In genomic region chr9:71879972-71880371, GRCm38 (mm10) we compare ENCODE assay signal across 14 mouse cellular contexts.
DNase-seq lines count a peak whose midpoint lies in the region; ATAC-seq and TF ChIP-seq lines count a peak whose summit lies in the region.
"Had no signal": no experiment of that assay in that cellular context is flagged by ENCODE, and none has a peak within 500 bp of the region (broad histone marks: within the 10 kb centered on the region; RNA-seq: fewer than 3 reads in every experiment).

No protein-coding gene starts in this region.

- 50% methylated on average over 5 of the region's 5 CpGs for WGBS in lung, postnatal 0 days
- WGBS in forebrain, embryonic 13.5 days = 2% methylated on average over 5 of the region's 5 CpGs
- 13% methylated on average over 5 of the region's 5 CpGs for WGBS in midbrain, embryonic 11.5 days

- no peaks in the 10 kb centered on the region for H3K27me3 ChIP-seq in lung, postnatal 0 days (replicated peaks; ENCODE audit: insufficient read depth, low read length)
- no peaks in the 10 kb centered on the region for H3K27me3 ChIP-seq in forebrain, embryonic 13.5 days
- no peaks in the 10 kb centered on the region for H3K27me3 ChIP-seq in midbrain, embryonic 11.5 days (ENCODE audit: control insufficient read depth, insufficient read depth, low read length)
- H3K27me3 ChIP-seq: liver, embryonic 13.5 days had no signal

- H3K27ac ChIP-seq in lung, postnatal 0 days (ENCODE audit: low read length) = 0 out of 2 replicates have a peak overlapping the region, but pooled peaks have one; percentile 9
- peak overlapping the region; percentile 65 for H3K27ac ChIP-seq in forebrain, embryonic 13.5 days
- H3K27ac ChIP-seq in midbrain, embryonic 11.5 days (ENCODE audit: low read depth, low read length) = peak overlapping the region; percentile 69
- H3K27ac ChIP-seq: heart, embryonic 10.5 days; liver, embryonic 13.5 days had no signal

- no peak for ATAC-seq in lung, postnatal 0 days
- peak; percentile 11; the same call in 1 of the 2 replicates for ATAC-seq in forebrain, embryonic 13.5 days
- peak; percentile 80 for ATAC-seq in midbrain, embryonic 11.5 days (ENCODE audit: low FRiP score)

- TF ChIP-seq EP300 in lung, postnatal 0 days (IDR thresholded peaks at IDR 0.05) = no peak

- peaks cover 17% of the 10 kb centered on the region; the same call in 1 of the 2 replicates for H3K4me1 ChIP-seq in lung, postnatal 0 days (ENCODE audit: insufficient read depth, low read depth, low read length)
- H3K4me1 ChIP-seq in forebrain, embryonic 13.5 days = peaks cover 38% of the 10 kb centered on the region
- peaks cover 36% of the 10 kb centered on the region for H3K4me1 ChIP-seq in midbrain, embryonic 11.5 days (ENCODE audit: control insufficient read depth, insufficient read depth, low read length)
- H3K4me1 ChIP-seq: liver, embryonic 13.5 days had no signal

- H3K9me3 ChIP-seq in lung, postnatal 0 days (ENCODE audit: low read length) = no peaks in the 10 kb centered on the region
- H3K9me3 ChIP-seq in forebrain, embryonic 13.5 days (replicated peaks) = no peaks in the 10 kb centered on the region
- H3K9me3 ChIP-seq in midbrain, embryonic 11.5 days (ENCODE audit: control insufficient read depth, low read length) = no peaks in the 10 kb centered on the region
- H3K9me3 ChIP-seq: G1E; heart, embryonic 10.5 days; liver, embryonic 13.5 days had no signal

- DNase-seq in lung, postnatal 0 days (ENCODE audit: low spot score) = no peak
- no peak for DNase-seq in lung, postnatal 14 days
- no peak for DNase-seq in midbrain, embryonic 11.5 days (ENCODE audit: low spot score, missing footprints)
- DNase-seq in right cerebral cortex, postnatal 10 days (ENCODE audit: low spot score in 2 of 2) = no peak
- DNase-seq in layer of hippocampus, postnatal 25 days (ENCODE audit: extremely low spot score in 1 of 2, low spot score in 1 of 2) = no peak
- DNase-seq in c-Kit-positive CD71-positive TER-119-positive erythroid progenitor cells, embryonic 14.5 days (ENCODE audit: low spot score) = no peak
- DNase-seq: cerebellum, adult 18-20 months; kidney, adult 18-20 months; liver, embryonic 13.5 days; thymus, postnatal 14 days had no signal

- H3K36me3 ChIP-seq in lung, postnatal 0 days (ENCODE audit: insufficient read depth, low read length) = peaks cover 4% of the 10 kb centered on the region; the same call in 1 of the 2 replicates
- peaks cover 28% of the 10 kb centered on the region for H3K36me3 ChIP-seq in forebrain, embryonic 13.5 days (ENCODE audit: poor library complexity, severe bottlenecking)
- H3K36me3 ChIP-seq in midbrain, embryonic 11.5 days (ENCODE audit: control insufficient read depth, insufficient read depth, low read length) = peaks cover 14% of the 10 kb centered on the region

- no peak overlapping the region for H3K9ac ChIP-seq in lung, postnatal 0 days (replicated peaks; ENCODE audit: low read depth)
- no peak overlapping the region for H3K9ac ChIP-seq in forebrain, embryonic 13.5 days
- no peak overlapping the region for H3K9ac ChIP-seq in midbrain, embryonic 11.5 days (ENCODE audit: low read length)
- H3K9ac ChIP-seq: liver, embryonic 13.5 days had no signal

- TF ChIP-seq CTCF in lung, postnatal 0 days (IDR thresholded peaks at IDR 0.05) = no peak

- no peak overlapping the region for H3K4me3 ChIP-seq in lung, postnatal 0 days (ENCODE audit: low read depth, low read length)
- H3K4me3 ChIP-seq in forebrain, embryonic 13.5 days = no peak overlapping the region
- no peak overlapping the region for H3K4me3 ChIP-seq in midbrain, embryonic 11.5 days (ENCODE audit: low read depth, low read length)
- H3K4me3 ChIP-seq: heart, embryonic 10.5 days; liver, embryonic 13.5 days; myocyte had no signal

- H3K4me2 ChIP-seq in lung, postnatal 0 days (replicated peaks; ENCODE audit: low read depth, low read length) = no peak overlapping the region
- H3K4me2 ChIP-seq in forebrain, embryonic 13.5 days = no peak overlapping the region
- no peak overlapping the region for H3K4me2 ChIP-seq in midbrain, embryonic 11.5 days
- H3K4me2 ChIP-seq: liver, embryonic 13.5 days had no signal

Comparison
In these comparisons a context has a peak if more than half of its experiments do, and no peak if none do; other contexts are left out.
1. H3K27ac ChIP-seq: peak in every context shown above with its lines; median percentile 69 in midbrain, embryonic 11.5 days; 65 in forebrain, embryonic 13.5 days; 9 in lung, postnatal 0 days.